10 mouse cellular contexts compared by ENCODE assay signal in the genomic region with DNA sequence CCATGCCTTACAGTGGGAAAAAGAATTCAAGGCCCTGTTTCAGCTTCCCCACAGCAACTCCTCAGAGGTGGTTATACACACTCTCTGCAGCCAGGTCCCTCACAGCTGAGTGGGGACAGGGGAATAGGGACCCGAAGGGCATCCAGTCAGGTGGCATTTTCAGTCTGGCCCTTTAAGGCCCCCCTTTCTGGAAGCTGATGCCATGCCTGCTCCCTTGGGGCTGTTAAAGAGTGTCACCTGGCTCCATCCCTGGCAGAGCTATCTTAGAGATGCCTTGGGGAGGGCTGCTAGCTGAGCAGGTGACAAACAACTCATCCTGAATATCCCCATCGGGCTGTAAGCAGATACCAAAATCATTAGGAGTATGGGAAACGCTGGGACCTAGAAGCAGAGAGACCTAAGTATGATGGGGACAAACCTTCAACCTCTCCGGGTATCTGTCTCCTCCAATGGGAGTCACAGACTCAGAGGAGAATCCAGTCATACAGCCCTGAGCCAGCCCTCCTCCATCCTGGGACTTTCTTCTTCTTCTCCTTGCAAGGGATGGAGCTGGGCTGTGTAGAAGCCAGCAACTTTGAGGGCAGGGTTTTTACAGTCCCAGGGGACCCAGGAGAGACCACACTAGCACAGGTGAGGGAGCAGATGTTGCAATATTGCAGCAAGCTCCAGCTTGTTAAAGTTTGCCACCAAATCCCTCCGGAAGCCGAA. TPM values are rescaled to one million over a fixed set of nuclear protein-coding genes. Genes with fewer than 3 reads are reported as not detected.
A peak's percentile ranks its signal among the peaks of the same experiment; 100 is the strongest.
DNase-seq lines count a peak whose midpoint lies in the region; ATAC-seq and TF ChIP-seq lines count a peak whose summit lies in the region.
"Had no signal": no experiment of that assay in that cellular context is flagged by ENCODE, and none has a peak within 500 bp of the region (broad histone marks: within the 10 kb centered on the region; RNA-seq: fewer than 3 reads in every experiment).

No protein-coding gene starts in this region.

- peak overlapping the region; percentile 98 for H3K4me2 ChIP-seq in limb, embryonic 13.5 days (replicated peaks)

- no peak overlapping the region; the same call in 1 of the 2 replicates for H3K9ac ChIP-seq in limb, embryonic 13.5 days

- DNase-seq in cerebellum, adult 11-12 months: peak; percentile 69
- no peak for DNase-seq in cerebellum, adult 11 months
- DNase-seq in adrenal gland, postnatal 10 days: no peak
- no peak for DNase-seq in thymus, adult 18-20 months
- no peak for DNase-seq in layer of hippocampus, postnatal 25 days (ENCODE audit: extremely low spot score in 1 of 2, low spot score in 1 of 2)
- DNase-seq: gastrocnemius, postnatal 25 days had no signal

- no peaks in the 10 kb centered on the region for H3K36me3 ChIP-seq in E14TG2a.4 (ENCODE audit: insufficient read depth, low read length)
- H3K36me3 ChIP-seq in limb, embryonic 13.5 days: no peaks in the 10 kb centered on the region

- H3K9me3 ChIP-seq in E14TG2a.4 (ENCODE audit: low read length): no peaks in the 10 kb centered on the region
- H3K9me3 ChIP-seq in limb, embryonic 13.5 days: no peaks in the 10 kb centered on the region

- no peak overlapping the region for H3K27ac ChIP-seq in embryonic fibroblast, embryonic 13.5 days (ENCODE audit: insufficient read depth, low read length)
- no peak overlapping the region for H3K27ac ChIP-seq in limb, embryonic 13.5 days

- peak overlapping the region; percentile 88 for H3K4me3 ChIP-seq in E14TG2a.4 (replicated peaks; ENCODE audit: low read length)
- H3K4me3 ChIP-seq in embryonic fibroblast, embryonic 13.5 days (ENCODE audit: insufficient read depth, low read length): peak overlapping the region; percentile 75
- peak overlapping the region; percentile 67 for H3K4me3 ChIP-seq in limb, embryonic 13.5 days

- peaks cover 66% of the 10 kb centered on the region for H3K27me3 ChIP-seq in E14TG2a.4 (ENCODE audit: insufficient read depth, low read length)
- H3K27me3 ChIP-seq in limb, embryonic 13.5 days: peaks cover 81% of the 10 kb centered on the region

- TF ChIP-seq CTCF in E14TG2a.4 (conservative IDR thresholded peaks at IDR 0.05; ENCODE audit: low read length): no peak
- no peak for TF ChIP-seq CTCF in embryonic fibroblast, embryonic 13.5 days (IDR thresholded peaks at IDR 0.05; ENCODE audit: borderline replicate concordance, insufficient read depth, low read length)

- ATAC-seq in limb, embryonic 13.5 days (ENCODE audit: low FRiP score, low read depth): no peak

- H3K4me1 ChIP-seq in E14TG2a.4 (replicated peaks; ENCODE audit: low read depth, low read length): peaks cover 49% of the 10 kb centered on the region
- peaks cover 7% of the 10 kb centered on the region for H3K4me1 ChIP-seq in embryonic fibroblast, embryonic 13.5 days (ENCODE audit: control insufficient read depth, insufficient read depth, low read length)
- peaks cover 28% of the 10 kb centered on the region for H3K4me1 ChIP-seq in limb, embryonic 13.5 days

- 23% methylated on average over 6 of the region's 6 CpGs for WGBS in limb, embryonic 13.5 days

- TF ChIP-seq POLR2A in embryonic fibroblast, embryonic 13.5 days (IDR thresholded peaks at IDR 0.05; ENCODE audit: low read depth, low read length): no peak

RNA-seq across cellular contexts. Expression of a gene that starts 1.5 kb away (rescaled TPM):
- 32.3 and 37.4 TPM in 2 replicates for polyA plus RNA-seq in embryonic fibroblast, embryonic 13.5 days (2011; ENCODE audit: insufficient read length, low read depth, missing spikeins)
- polyA plus RNA-seq in limb, embryonic 13.5 days (2015; fragmentation: Nextera tagmentation; extraction: Ambion mirVana): 3.3 and 3.5 TPM in 2 replicates
- total RNA-seq in adrenal gland, postnatal 10 days (2021): 1 to 10 TPM; 6.2 to 9.3 TPM
- 100 to 1,000 TPM; 183 to 201 TPM for total RNA-seq in layer of hippocampus, postnatal 25 days (2021)

RNA-seq across cellular contexts. Expression of a gene that starts 17.0 kb away (rescaled TPM):
- 9.1 and 13.3 TPM in 2 replicates for polyA plus RNA-seq in embryonic fibroblast, embryonic 13.5 days (2011; ENCODE audit: insufficient read length, low read depth, missing spikeins)
- 0.87 and 0.92 TPM in 2 replicates for polyA plus RNA-seq in limb, embryonic 13.5 days (2015; fragmentation: Nextera tagmentation; extraction: Ambion mirVana)
- 1 to 10 TPM in 1 of 2 experiments, under 1 TPM in 1; 0.58 to 1.2 TPM for total RNA-seq in adrenal gland, postnatal 10 days (2021)
- not detected for total RNA-seq in layer of hippocampus, postnatal 25 days (2021)
- total RNA-seq: left cerebral cortex, postnatal 14 days had no signal

RNA-seq across cellular contexts. Expression of a gene that starts 21.9 kb away (rescaled TPM):
- not detected in 2 replicates for polyA plus RNA-seq in embryonic fibroblast, embryonic 13.5 days (2011; ENCODE audit: insufficient read length, low read depth, missing spikeins)
- polyA plus RNA-seq in limb, embryonic 13.5 days (2015; fragmentation: Nextera tagmentation; extraction: Ambion mirVana): 8.6 and 10.3 TPM in 2 replicates
- 1 to 10 TPM; 2.1 to 3.1 TPM for total RNA-seq in adrenal gland, postnatal 10 days (2021)
- total RNA-seq in layer of hippocampus, postnatal 25 days (2021): not detected
- total RNA-seq: gastrocnemius, postnatal 25 days; left cerebral cortex, postnatal 14 days had no signal

RNA-seq across cellular contexts. Expression of a gene that starts 48.9 kb away (rescaled TPM):
- polyA plus RNA-seq in embryonic fibroblast, embryonic 13.5 days (2011; ENCODE audit: insufficient read length, low read depth, missing spikeins): 84.2 and 89.6 TPM in 2 replicates
- polyA plus RNA-seq in limb, embryonic 13.5 days (2015; fragmentation: Nextera tagmentation; extraction: Ambion mirVana): 291 and 309 TPM in 2 replicates
- total RNA-seq in adrenal gland, postnatal 10 days (2021): 100 to 1,000 TPM in 1 of 2 experiments, 10 to 100 TPM in 1; 95.6 to 102 TPM
- 100 to 1,000 TPM; 117 TPM for total RNA-seq in layer of hippocampus, postnatal 25 days (2021)

RNA-seq across cellular contexts. Expression of a gene that starts 56.3 kb away (rescaled TPM):
- not detected in 2 replicates for polyA plus RNA-seq in embryonic fibroblast, embryonic 13.5 days (2011; ENCODE audit: insufficient read length, low read depth, missing spikeins)
- polyA plus RNA-seq in limb, embryonic 13.5 days (2015; fragmentation: Nextera tagmentation; extraction: Ambion mirVana): 0.13 and 0.28 TPM in 2 replicates
- 10 to 100 TPM; 18.0 to 19.3 TPM for total RNA-seq in adrenal gland, postnatal 10 days (2021)
- not detected for total RNA-seq in layer of hippocampus, postnatal 25 days (2021)
- total RNA-seq: gastrocnemius, postnatal 25 days; left cerebral cortex, postnatal 14 days had no signal

Comparison
In these comparisons a context has a peak if more than half of its experiments do, and no peak if none do; other contexts are left out.
1. RNA of a gene that starts 1.5 kb away (total RNA-seq): 183 to 201 TPM in layer of hippocampus, postnatal 25 days; 6.2 to 9.3 TPM in adrenal gland, postnatal 10 days; every median in the first group is over 10 times any median in the second.
2. Peak in every context shown above with its lines, with median percentiles within 50 percentile points of each other: H3K4me3 ChIP-seq.